Mouse (Mus musculus) forebrain, postnatal 0 days (tissue): ENCODE data around the gene Ptpdc1. TPM values are rescaled to one million over a fixed set of nuclear protein-coding genes. Genes with fewer than 3 reads are reported as not detected.

Experiments used
- ATAC-seq: fragments of 200-750 bp; cut with Nextera tagmentation; 2 replicates; pipeline ENCODE4 v1.8.0; 2017; ENCODE audit warnings: mild to moderate bottlenecking, moderate library complexity
- DNase-seq: peaks from one replicate; pipeline ENCODE4 v3.0.0-alpha.2; 2015
- H3K27ac ChIP-seq: fragments of 300-500 bp; sonication (generic); 2 replicates; pipeline ENCODE4 v1.5.1; 2014; ENCODE audit warnings: low read depth, mild to moderate bottlenecking, antibody characterized with exemption, low read length, moderate library complexity, mixed read lengths
- H3K27me3 ChIP-seq: fragments of 300-500 bp; sonication (generic); 2 replicates; pipeline ENCODE4 v1.6.1; 2014; ENCODE audit warnings: mild to moderate bottlenecking, low read length, mixed read lengths; ENCODE audit not compliant: insufficient read depth
- H3K36me3 ChIP-seq: fragments of 300-500 bp; sonication (generic); 2 replicates; pipeline ENCODE4 v1.6.1; 2014; ENCODE audit warnings: mild to moderate bottlenecking, moderate library complexity; ENCODE audit not compliant: insufficient read depth
- H3K4me1 ChIP-seq: fragments of 300-500 bp; sonication (generic); 2 replicates; pipeline ENCODE4 v1.6.1; 2014; ENCODE audit warnings: antibody characterized with exemption; ENCODE audit not compliant: insufficient read depth
- H3K4me2 ChIP-seq: fragments of 300-500 bp; sonication (generic); 2 replicates; pipeline ENCODE4 v1.6.1; 2014; ENCODE audit warnings: low read depth, mild to moderate bottlenecking, moderate library complexity
- H3K4me3 ChIP-seq: fragments of 300-500 bp; sonication (generic); 2 replicates; pipeline ENCODE4 v1.5.1; 2014; ENCODE audit warnings: low read depth, low read length, mixed read lengths
- H3K9ac ChIP-seq: fragments of 300-500 bp; sonication (generic); 2 replicates; pipeline ENCODE4 v1.6.1; 2014; ENCODE audit warnings: mild to moderate bottlenecking
- H3K9me3 ChIP-seq: fragments of 300-500 bp; sonication (generic); 2 replicates; pipeline ENCODE4 v1.6.1; 2016; ENCODE audit warnings: low read length
- CTCF ChIP-seq: sonication (generic); IDR thresholded peaks from 2 replicates; pipeline ENCODE4 v1.5.1; 2016; ENCODE audit warnings: antibody characterized with exemption, control low read depth, low read depth
- WGBS: fragments of 180-500 bp; shearing (Covaris S2); extraction: QIAGEN DNeasy Blood & Tissue Kit; methylation state at CpG from one replicate; pipeline ENCODE4 v1.1.7; 2014; 5-methylcytosine and 5-hydroxymethylcytosine counted together
- polyA plus RNA-seq: library from polyadenylated mRNA; unstranded; fragments of >200 nt; fragmentation: Nextera tagmentation; extraction: Ambion mirVana; gene quantifications from 2 replicates; pipeline ENCODE4 v1.2.1, GENCODE M21; 2015
- total RNA-seq: library from RNA; depleted of rRNA; stranded (reverse); fragments of >200 nt; gene quantifications from 2 replicates; pipeline ENCODE4 v1.2.3, GENCODE M21; 2014

Gene Ptpdc1
- total and polyA plus RNA-seq, 2 experiments from 2014 or later = 12.4 to 36.4 TPM

DNA sequence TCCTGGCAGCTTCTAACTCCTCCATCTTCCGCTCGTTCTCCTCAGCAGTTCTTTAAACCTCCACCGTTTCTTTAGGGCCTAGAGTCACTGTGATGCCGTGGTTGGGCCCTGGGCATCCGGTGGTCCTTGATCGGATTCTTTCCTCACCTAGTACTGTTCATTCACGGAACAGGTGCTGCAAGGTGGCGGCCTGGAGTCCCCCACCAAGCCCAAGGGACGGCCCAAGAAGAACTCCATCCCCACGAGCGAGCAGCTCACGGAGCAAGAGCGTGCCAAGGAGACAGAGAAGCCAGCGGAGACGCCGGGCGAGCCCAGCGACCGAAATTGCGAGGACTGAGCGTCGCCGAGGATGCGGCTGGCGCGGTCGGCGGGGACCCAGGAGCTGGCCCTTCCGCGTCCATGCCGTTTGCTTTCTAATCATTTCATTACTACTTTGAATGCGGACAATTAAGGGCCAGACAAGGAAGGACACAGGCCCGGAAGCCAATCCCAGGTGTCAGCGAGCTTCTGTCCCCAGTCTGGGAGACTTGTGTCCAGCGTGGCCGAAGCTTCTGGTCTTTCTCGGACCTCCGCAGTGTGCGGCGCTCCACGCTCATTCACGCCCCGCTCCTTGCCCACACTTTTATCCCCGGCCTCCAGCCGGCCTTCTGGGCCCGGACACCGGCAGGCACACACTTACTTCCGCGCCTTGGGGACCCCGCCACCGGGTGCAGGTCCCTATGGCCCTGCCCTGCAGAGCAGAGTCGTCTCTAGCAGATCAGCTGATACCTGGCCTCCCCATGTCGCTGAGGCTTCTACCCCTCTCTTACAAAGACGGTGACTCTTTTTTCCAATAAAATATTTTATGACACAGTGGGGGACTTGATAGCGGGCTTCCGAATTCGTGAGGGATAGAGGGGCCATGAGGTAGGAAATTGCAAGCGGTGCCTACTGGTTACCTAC, 40.5 kb upstream of the Ptpdc1 start:
- Histone ChIP-seq H3K4me2 (no peak overlapping the region), H3K4me3 (no peak overlapping the region), H3K27me3 (peaks cover 77% of the 10 kb centered on the region), H3K36me3 (no peaks in the 10 kb centered on the region), H3K9me3 (no peaks in the 10 kb centered on the region), H3K9ac (no peak overlapping the region), H3K4me1 (no peaks in the 10 kb centered on the region), H3K27ac (no peak overlapping the region)
- no peak for TF ChIP-seq CTCF
- DNase-seq (peak; percentile 26), ATAC-seq (no peak)
- 4% methylated on average over 58 of the region's 58 CpGs for WGBS

DNA sequence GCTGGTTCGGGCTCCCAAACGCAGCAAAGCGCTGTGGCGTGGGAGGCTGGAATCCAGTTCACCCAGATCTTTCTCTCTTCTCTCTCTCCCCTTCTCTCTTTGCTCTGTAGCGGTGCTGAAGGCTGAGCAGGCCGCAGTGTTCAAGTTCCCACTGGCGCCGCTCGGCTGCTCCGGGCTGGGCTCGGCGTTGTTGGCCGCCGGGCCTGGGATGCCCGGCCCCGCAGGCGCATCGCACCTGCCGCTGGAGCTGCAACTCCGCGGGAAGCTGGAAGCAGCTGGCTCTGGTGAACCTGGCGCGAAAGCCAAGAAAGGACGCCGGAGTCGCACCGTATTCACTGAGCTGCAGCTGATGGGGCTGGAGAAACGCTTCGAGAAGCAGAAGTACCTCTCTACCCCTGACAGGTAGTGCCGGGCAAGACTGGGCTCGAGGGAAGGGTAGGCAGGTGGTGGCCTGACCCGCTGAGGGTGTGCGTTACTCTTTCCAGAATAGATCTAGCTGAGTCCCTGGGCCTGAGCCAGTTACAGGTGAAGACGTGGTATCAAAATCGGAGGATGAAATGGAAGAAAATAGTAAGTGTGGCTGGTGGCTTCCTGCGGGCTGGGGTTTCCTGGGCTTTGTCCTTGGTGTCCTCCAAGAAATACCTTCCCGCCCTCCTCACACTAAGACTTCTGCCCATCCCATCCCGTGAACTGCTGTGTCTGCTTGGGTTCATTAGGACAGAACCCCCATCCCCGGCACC, 39.6 kb upstream of the Ptpdc1 start:
- Histone ChIP-seq H3K9ac (no peak overlapping the region), H3K27me3 (peaks cover 77% of the 10 kb centered on the region), H3K4me1 (no peaks in the 10 kb centered on the region), H3K4me2 (no peak overlapping the region), H3K27ac (no peak overlapping the region), H3K9me3 (no peaks in the 10 kb centered on the region), H3K4me3 (no peak overlapping the region), H3K36me3 (no peaks in the 10 kb centered on the region)
- TF ChIP-seq CTCF = no peak
- DNase-seq (peak; percentile 42), ATAC-seq (no peak)
- WGBS = 2% methylated on average over 39 of the region's 39 CpGs

DNA sequence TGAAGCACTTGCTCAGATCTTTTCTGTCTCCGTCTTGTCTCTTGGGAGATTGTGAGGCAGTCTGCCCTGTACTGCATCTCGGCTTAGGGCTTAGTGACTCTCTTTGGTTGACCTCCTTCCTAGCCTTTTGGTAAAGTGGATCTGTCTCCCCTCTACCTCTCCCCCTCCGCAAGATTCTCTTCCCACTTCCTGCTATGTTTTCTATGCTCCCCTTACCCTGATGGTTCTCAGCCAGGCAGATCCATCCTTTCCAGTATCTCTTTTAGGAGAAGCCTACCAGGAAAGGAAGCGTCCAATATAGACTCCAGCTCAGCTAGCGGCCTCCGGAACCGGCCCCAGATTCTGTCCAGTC, 38.5 kb upstream of the Ptpdc1 start:
- Histone ChIP-seq H3K9ac (no peak overlapping the region), H3K4me3 (no peak overlapping the region), H3K4me1 (no peaks in the 10 kb centered on the region), H3K36me3 (no peaks in the 10 kb centered on the region), H3K27ac (no peak overlapping the region), H3K9me3 (no peaks in the 10 kb centered on the region), H3K27me3 (peaks cover 75% of the 10 kb centered on the region), H3K4me2 (no peak overlapping the region)
- peak; percentile 39 for DNase-seq
- ATAC-seq = no peak
- 27% methylated on average over 7 of the region's 7 CpGs for WGBS
- no peak for TF ChIP-seq CTCF

DNA sequence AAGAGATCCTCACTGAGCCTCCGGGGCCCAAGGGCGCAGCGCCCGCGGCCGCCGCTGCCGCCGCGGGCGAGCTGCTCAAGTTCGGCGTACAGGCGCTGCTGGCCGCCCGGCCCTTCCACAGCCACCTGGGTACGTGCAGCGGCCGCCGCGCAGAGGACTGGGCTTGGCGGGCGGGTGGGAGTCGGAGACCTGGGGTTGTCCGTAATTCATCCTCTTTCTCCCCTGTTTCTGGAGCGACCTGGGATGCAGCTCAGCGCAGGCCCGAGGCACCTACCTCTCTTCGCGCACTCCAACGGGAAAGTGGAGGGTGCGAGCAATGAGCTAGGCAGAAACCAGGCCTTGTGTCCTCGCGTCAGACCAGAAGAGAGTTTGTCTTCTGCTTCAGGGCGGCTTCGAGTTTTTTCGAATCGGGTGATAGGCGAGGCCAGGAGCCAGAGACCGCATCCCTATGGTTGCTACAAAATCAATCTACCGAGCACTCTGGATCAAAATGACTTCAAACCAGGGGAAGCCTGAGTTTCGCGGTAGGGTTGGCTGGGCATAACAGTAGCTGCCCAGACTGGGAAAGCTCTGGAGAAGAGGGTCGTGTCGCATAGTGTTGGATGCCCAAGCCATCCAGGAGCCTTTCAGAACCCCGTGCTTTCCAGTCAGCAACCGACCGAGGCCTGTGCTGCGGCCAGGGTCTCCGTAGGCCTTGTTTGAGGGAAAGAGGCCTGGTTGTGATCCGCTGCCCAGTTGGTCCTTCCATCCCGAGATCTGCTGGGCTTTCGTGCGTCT, 37.9 kb upstream of the Ptpdc1 start:
- WGBS = 8% methylated on average over 54 of the region's 54 CpGs
- no peak for TF ChIP-seq CTCF
- peak; percentile 34 for DNase-seq
- H3K9me3 ChIP-seq = no peaks in the 10 kb centered on the region
- no peaks in the 10 kb centered on the region for H3K36me3 ChIP-seq
- H3K4me2 ChIP-seq = peak overlapping the region; percentile 53
- peak overlapping the region; percentile 30 for H3K4me3 ChIP-seq
- no peak for ATAC-seq
- H3K27me3 ChIP-seq = peaks cover 76% of the 10 kb centered on the region
- no peak overlapping the region for H3K9ac ChIP-seq
- H3K4me1 ChIP-seq = no peaks in the 10 kb centered on the region
- H3K27ac ChIP-seq = no peak overlapping the region

DNA sequence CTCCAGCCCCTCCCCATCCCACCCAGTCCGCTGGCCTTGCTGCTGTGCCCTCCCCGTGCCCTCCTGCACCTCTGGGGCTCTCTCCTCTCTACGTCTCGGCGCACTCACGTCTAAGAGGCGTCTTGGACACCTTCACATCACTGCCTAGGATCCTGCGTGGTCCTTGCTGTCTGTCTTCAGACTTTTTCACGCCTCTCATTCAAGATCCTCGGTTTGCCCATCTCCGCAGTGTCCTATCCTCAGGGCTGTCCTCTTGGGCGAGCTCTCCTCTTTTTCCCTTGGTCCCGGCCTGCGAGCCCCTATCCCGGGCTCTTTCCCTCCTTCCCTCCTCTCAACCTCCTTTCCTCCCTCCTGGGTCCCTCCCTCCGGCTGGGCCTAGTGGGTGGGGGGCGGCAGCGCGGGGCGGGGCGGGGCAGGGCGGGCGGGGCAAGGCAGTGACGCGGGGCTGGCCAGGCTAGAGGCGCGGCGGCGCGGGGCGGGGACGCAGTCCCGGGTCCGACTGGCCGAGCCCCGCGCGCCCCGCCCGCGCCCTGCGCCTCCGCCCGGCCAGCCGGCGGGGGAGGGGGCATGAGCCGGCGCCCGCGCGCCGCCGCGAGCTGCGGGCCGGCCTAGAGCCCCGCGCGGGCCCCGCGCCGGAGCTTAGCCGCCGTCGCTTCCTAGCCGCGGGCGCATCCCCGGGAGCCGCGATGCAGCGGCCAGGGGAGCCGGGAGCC, 37.1 kb upstream of the Ptpdc1 start, which contains the start of gene Barx1:
Gene Barx1 (plus strand): TSS at position 568 of the 713 bp plus-strand sequence.
- Histone ChIP-seq H3K9ac (no peak within 1 kb of the TSS), H3K4me2 (peak within 1 kb of the TSS; percentile 53), H3K36me3 (no peaks in the 10 kb centered on the region), H3K4me3 (peak within 1 kb of the TSS; percentile 30), H3K9me3 (no peaks in the 10 kb centered on the region), H3K27ac (no peak within 1 kb of the TSS), H3K27me3 (peaks cover 76% of the 10 kb centered on the region), H3K4me1 (no peaks in the 10 kb centered on the region)
- DNase-seq = no peak
- WGBS = 3% methylated on average over 38 of the region's 73 CpGs
- TF ChIP-seq CTCF = no peak
- ATAC-seq = peak; percentile 36; the same call in 1 of the 2 replicates

DNA sequence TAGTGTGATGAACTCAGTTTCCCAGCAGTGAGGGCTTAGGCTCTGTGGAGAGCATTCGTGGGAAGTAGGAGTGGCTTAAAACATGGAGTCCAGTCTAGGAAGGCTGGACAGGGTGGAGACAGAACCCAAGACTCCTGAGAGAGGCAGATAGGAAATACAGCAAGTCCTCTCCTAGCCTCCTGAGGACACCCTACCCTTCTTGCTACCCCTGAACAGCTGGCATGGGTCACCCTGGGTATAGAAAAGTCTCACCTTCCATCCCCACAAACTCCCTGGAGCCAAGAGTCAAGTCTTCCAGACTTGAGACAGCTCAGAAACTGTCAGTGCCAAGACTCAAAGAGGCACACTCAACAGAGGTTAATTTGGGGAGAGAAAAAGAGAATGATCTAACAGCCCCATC, 36.1 kb upstream of the Ptpdc1 start:
- Histone ChIP-seq H3K4me2 (no peak overlapping the region), H3K4me3 (no peak overlapping the region), H3K27me3 (peaks cover 76% of the 10 kb centered on the region), H3K9ac (no peak overlapping the region), H3K9me3 (no peaks in the 10 kb centered on the region), H3K27ac (no peak overlapping the region), H3K4me1 (no peaks in the 10 kb centered on the region), H3K36me3 (no peaks in the 10 kb centered on the region)
- ATAC-seq = no peak
- 6% methylated on average over 1 of the region's 1 CpGs for WGBS
- DNase-seq = no peak
- TF ChIP-seq CTCF = no peak
